Mouse (Mus musculus) lung, embryonic 16.5 days (tissue): ENCODE results near the gene Mindy4b-ps. TPM values are rescaled to one million over a fixed set of nuclear protein-coding genes. Genes with fewer than 3 reads are reported as not detected.

ENCODE experiments used
- ATAC-seq: fragments of 200-750 bp; cut with Nextera tagmentation; 2 replicates; pipeline ENCODE4 v1.8.0; 2017; ENCODE audit warnings: low read depth, mild to moderate bottlenecking, moderate library complexity
- H3K27ac ChIP-seq: fragments of 300-500 bp; sonication (generic); 2 replicates; pipeline ENCODE4 v1.5.1; 2014; ENCODE audit warnings: mild to moderate bottlenecking, control low read depth, low read length
- H3K27me3 ChIP-seq: fragments of 300-500 bp; sonication (generic); 2 replicates; pipeline ENCODE4 v1.6.1; 2014; ENCODE audit warnings: low read depth, low read length, mixed read lengths; ENCODE audit not compliant: control insufficient read depth, insufficient read depth
- H3K36me3 ChIP-seq: fragments of 300-500 bp; sonication (generic); 2 replicates; pipeline ENCODE4 v1.6.1; 2014; ENCODE audit warnings: low read length; ENCODE audit not compliant: control insufficient read depth, insufficient read depth
- H3K4me1 ChIP-seq: fragments of 300-500 bp; sonication (generic); replicated peaks from 2 replicates; pipeline ENCODE4 v1.6.1; 2014; ENCODE audit warnings: low read length, mixed read lengths; ENCODE audit not compliant: control insufficient read depth, insufficient read depth
- H3K4me2 ChIP-seq: fragments of 300-500 bp; sonication (generic); 2 replicates; pipeline ENCODE4 v1.6.1; 2014; ENCODE audit warnings: low read depth, low read length, control low read depth
- H3K4me3 ChIP-seq: fragments of 300-500 bp; sonication (generic); 2 replicates; pipeline ENCODE4 v1.5.1; 2014; ENCODE audit warnings: mild to moderate bottlenecking, low read length, control low read depth
- H3K9ac ChIP-seq: fragments of 300-500 bp; sonication (generic); 2 replicates; pipeline ENCODE4 v1.6.1; 2014; ENCODE audit warnings: low read length, control low read depth
- H3K9me3 ChIP-seq: fragments of 300-500 bp; sonication (generic); 2 replicates; pipeline ENCODE4 v1.6.1; 2016; ENCODE audit warnings: low read length; ENCODE audit not compliant: control insufficient read depth
- WGBS: fragments of 180-500 bp; shearing (Covaris S2); extraction: QIAGEN DNeasy Blood & Tissue Kit; methylation state at CpG from one replicate; pipeline ENCODE4 v1.1.7; 2014; 5-methylcytosine and 5-hydroxymethylcytosine counted together
- polyA plus RNA-seq: library from polyadenylated mRNA; unstranded; fragments of >200 nt; fragmentation: Nextera tagmentation; extraction: Ambion mirVana; gene quantifications from 2 replicates; pipeline ENCODE4 v1.2.1, GENCODE M21; 2015

The Mindy4b-ps gene
- polyA plus RNA-seq, 1 experiment from 2014 or later: not detected

GRCm38 (mm10) chr3:58754361-58754760 lies 67.8 kb downstream of the Mindy4b-ps start:
- H3K4me1 ChIP-seq: no peaks in the 10 kb centered on the region
- WGBS: 58% methylated on average over 3 of the region's 3 CpGs
- no peaks in the 10 kb centered on the region for H3K36me3 ChIP-seq
- H3K9me3 ChIP-seq: no peaks in the 10 kb centered on the region
- no peaks in the 10 kb centered on the region for H3K27me3 ChIP-seq
- H3K4me3 ChIP-seq: no peak overlapping the region
- H3K9ac ChIP-seq: no peak overlapping the region
- H3K27ac ChIP-seq: no peak overlapping the region
- ATAC-seq: no peak
- H3K4me2 ChIP-seq: no peak overlapping the region

DNA sequence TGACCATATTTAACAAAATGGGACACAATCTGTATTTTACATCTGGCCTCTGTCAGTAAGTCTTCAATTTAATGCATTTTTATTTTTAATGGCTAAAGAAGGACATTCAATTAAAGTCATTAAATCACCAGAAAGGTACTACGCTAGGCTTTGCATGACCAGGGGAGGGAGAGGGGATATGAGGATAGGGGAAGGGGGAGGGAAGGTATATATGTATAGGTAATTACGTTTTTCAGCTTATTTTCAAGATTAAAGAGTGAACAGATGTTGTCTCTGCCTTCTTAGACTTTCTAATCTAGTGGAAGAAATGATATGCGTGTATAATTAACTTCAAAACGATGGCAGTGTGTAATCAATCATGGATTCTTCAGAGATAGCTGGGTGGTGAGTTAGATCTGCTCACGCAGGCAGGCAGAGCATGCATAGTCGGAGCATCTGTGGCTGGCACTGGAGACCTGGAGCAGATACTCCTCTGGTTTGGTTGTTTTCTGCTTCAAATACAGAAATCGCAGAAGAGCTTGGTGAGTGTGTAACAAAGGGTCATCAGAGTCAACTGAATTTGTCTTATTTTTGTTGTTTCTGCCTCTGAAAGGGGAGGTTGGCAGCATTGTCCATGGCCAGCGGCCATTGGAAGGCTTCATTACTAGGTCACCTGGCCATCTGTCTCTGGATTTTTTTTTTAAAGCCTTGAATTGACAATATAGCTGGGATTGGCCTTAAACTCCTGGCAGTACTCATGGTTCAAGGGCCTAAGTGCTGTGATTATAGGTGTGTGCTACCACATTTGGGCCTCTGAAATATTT lies 70.1 kb downstream of the Mindy4b-ps start:
- H3K27me3 ChIP-seq: no peaks in the 10 kb centered on the region
- H3K9me3 ChIP-seq: no peaks in the 10 kb centered on the region
- H3K4me1 ChIP-seq: no peaks in the 10 kb centered on the region
- no peak overlapping the region for H3K4me2 ChIP-seq
- no peaks in the 10 kb centered on the region for H3K36me3 ChIP-seq
- H3K27ac ChIP-seq: no peak overlapping the region
- H3K4me3 ChIP-seq: no peak overlapping the region
- H3K9ac ChIP-seq: no peak overlapping the region
- ATAC-seq: no peak
- WGBS: 59% methylated on average over 8 of the region's 8 CpGs

- H3K4me1 ChIP-seq: no peaks in the 10 kb centered on the region
- H3K27me3 ChIP-seq: no peaks in the 10 kb centered on the region
- no peaks in the 10 kb centered on the region for H3K9me3 ChIP-seq
- H3K4me2 ChIP-seq: no peak overlapping the region
- H3K9ac ChIP-seq: no peak overlapping the region
- no peaks in the 10 kb centered on the region for H3K36me3 ChIP-seq
- H3K27ac ChIP-seq: no peak overlapping the region
- no peak for ATAC-seq
- no peak overlapping the region for H3K4me3 ChIP-seq
These were observed 73.4 kb downstream of the Mindy4b-ps start for GRCm38 (mm10) chr3:58748724-58749123.

DNA sequence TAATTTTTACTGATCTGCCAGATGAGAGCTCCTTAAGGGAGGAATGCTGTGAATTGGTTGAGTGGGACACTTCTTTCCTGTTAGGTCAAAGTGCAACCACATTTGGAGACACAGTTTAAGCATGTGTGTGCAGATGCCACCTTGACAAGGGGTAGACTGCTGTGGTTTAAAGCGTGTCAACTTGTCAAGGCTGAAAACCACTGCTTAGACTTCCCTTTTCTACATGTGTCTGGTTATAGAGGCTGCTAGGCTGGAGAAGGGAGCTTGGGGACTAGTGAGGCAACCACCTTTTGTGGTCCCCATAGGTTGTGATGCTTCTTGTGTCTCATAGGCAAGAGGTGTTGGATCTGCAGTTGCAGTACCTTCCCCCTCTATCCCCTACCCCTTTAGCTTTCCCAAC lies 74.2 kb downstream of the Mindy4b-ps start:
- no peak for ATAC-seq
- H3K9ac ChIP-seq: no peak overlapping the region
- no peaks in the 10 kb centered on the region for H3K9me3 ChIP-seq
- no peaks in the 10 kb centered on the region for H3K27me3 ChIP-seq
- H3K4me2 ChIP-seq: no peak overlapping the region
- 60% methylated on average over 1 of the region's 1 CpGs for WGBS
- H3K36me3 ChIP-seq: no peaks in the 10 kb centered on the region
- no peak overlapping the region for H3K27ac ChIP-seq
- no peak overlapping the region for H3K4me3 ChIP-seq
- no peaks in the 10 kb centered on the region for H3K4me1 ChIP-seq

DNA sequence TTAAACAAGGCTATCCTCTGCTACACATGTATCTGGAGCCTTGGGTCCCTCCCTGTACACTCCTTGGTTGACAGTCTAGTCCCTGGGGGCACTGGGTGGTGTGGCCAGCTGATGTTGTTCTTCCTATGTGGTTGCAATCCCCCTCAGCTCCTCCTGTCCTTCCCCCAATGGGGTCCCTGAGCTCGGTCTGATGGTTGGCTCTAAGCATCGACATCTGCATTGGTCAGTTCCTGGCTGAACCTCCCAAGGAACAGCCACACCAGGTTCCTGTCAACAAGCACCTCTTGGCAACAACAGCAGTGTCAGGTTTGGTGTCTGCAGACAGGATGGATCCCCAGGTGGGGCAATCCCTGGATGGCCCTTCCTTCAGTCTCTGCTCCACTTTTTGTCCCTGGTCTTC lies 82.6 kb downstream of the Mindy4b-ps start:
- Histone ChIP-seq H3K4me2 (no peak overlapping the region), H3K36me3 (no peaks in the 10 kb centered on the region), H3K4me1 (no peaks in the 10 kb centered on the region), H3K4me3 (no peak overlapping the region), H3K9me3 (no peaks in the 10 kb centered on the region), H3K27me3 (no peaks in the 10 kb centered on the region), H3K27ac (no peak overlapping the region), H3K9ac (no peak overlapping the region)
- no peak for ATAC-seq
- 48% methylated on average over 2 of the region's 2 CpGs for WGBS

Other genes with a start within 250 kb of the Mindy4b-ps start
- 20.3 and 21.5 TPM in 2 replicates for gene Selenot, start 245.7 kb downstream of the Mindy4b-ps start, polyA plus RNA-seq
- not detected in 2 replicates for gene Erich6, start 185.1 kb downstream of the Mindy4b-ps start, polyA plus RNA-seq
- 3.7 and 4.1 TPM in 2 replicates for gene Siah2, start 129.9 kb downstream of the Mindy4b-ps start, polyA plus RNA-seq
- gene Clrn1, start 63.0 kb upstream of the Mindy4b-ps start, polyA plus RNA-seq: 0.08 and 0.52 TPM in 2 replicates
- 1.4 TPM in 2 replicates for gene Med12l, start 183.5 kb upstream of the Mindy4b-ps start, polyA plus RNA-seq